ENCODE assay signal across 25 mouse cellular contexts in the genomic region with DNA sequence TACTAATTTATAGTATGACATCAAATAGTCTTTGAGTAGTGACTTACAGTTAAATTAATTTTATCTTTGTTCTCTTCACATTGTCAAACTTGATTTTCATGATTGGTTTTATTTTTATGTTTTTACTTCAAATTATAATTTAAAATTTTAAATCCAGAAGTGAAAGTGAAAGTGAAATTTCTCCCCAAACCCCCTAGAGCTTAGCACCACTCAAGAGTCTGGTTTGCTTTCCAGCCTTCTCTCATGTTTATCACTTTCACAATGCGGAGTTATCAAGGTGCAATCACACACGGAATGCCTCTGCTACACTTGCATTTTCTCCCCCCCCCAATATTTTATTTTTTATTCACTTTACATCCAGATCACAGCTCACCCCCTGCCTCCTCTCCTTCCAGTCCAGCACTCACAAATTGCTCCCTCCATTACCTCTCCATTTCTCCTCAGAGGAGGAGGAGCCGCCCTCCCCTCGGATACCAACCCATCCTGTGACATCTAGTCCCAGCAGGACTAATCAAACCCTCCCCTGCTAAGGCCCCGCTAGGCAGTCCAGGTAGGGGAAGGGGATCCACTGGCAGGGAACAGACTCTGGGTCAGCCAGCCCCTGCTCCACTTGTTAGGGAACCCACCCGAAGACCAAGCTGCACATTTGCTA. TPM values are rescaled to one million over a fixed set of nuclear protein-coding genes. Genes with fewer than 3 reads are reported as not detected.
A peak's percentile ranks its signal among the peaks of the same experiment; 100 is the strongest.
DNase-seq lines count a peak whose midpoint lies in the region; ATAC-seq and TF ChIP-seq lines count a peak whose summit lies in the region.
"Had no signal": no experiment of that assay in that cellular context is flagged by ENCODE, and none has a peak within 500 bp of the region (broad histone marks: within the 10 kb centered on the region; RNA-seq: fewer than 3 reads in every experiment).

No protein-coding gene starts in this region.

- no peak for DNase-seq in liver, embryonic 13.5 days
- no peak for DNase-seq in liver
- DNase-seq in 3T3-L1 (ENCODE audit: low read depth, low spot score) = peak; percentile 29
- peak; percentile 42 for DNase-seq in CD4-positive, CD25-positive, alpha-beta regulatory T cell, adult 2 months (ENCODE audit: low read depth, low spot score)
- DNase-seq in hindbrain, embryonic 11.5 days (ENCODE audit: low spot score) = no peak
- no peak for DNase-seq in layer of hippocampus, adult 8-10 months (ENCODE audit: low spot score in 2 of 2)
- DNase-seq in gastrocnemius, adult 2 months = no peak
- DNase-seq: adrenal gland, adult 2 months; cerebellum, adult 11-12 months; cerebellum, postnatal 10 days; gastrocnemius, postnatal 25 days; heart, postnatal 36 days; kidney, postnatal 36 days; lung, adult 18-20 months; lung, postnatal 10 days; right cerebral cortex, postnatal 14 days had no signal

- no peak overlapping the region for H3K4me3 ChIP-seq in liver, embryonic 13.5 days (replicated peaks)
- H3K4me3 ChIP-seq in hindbrain, embryonic 11.5 days (ENCODE audit: low read depth, low read length) = no peak overlapping the region
- no peak overlapping the region for H3K4me3 ChIP-seq in gastrocnemius, adult 2 months
- H3K4me3 ChIP-seq: forebrain, embryonic 10.5 days; midbrain, embryonic 13.5 days; neural tube, embryonic 12.5 days had no signal

- ATAC-seq in liver, embryonic 13.5 days (ENCODE audit: low read depth) = no peak
- peak; percentile 31; the same call in 1 of the 2 replicates for ATAC-seq in granulocyte monocyte progenitor cell, adult 5-6 weeks (replicated peaks; ENCODE audit: poor library complexity, severe bottlenecking)
- ATAC-seq in hindbrain, embryonic 11.5 days (ENCODE audit: low FRiP score) = no peak
- ATAC-seq: forebrain, embryonic 16.5 days; intestine, embryonic 16.5 days; midbrain, embryonic 13.5 days; Patski had no signal

- WGBS in liver, embryonic 13.5 days (ENCODE audit: insufficient replicate concordance) = 74% methylated on average over 6 of the region's 6 CpGs
- 77% methylated on average over 6 of the region's 6 CpGs for WGBS in hindbrain, embryonic 11.5 days

- TF ChIP-seq CTCF in gastrocnemius, adult 2 months (IDR thresholded peaks at IDR 0.05) = no peak

- H3K9ac ChIP-seq in liver, embryonic 13.5 days = peak overlapping the region; percentile 26; the same call in 1 of the 2 replicates
- H3K9ac ChIP-seq in hindbrain, embryonic 11.5 days (ENCODE audit: low read depth, low read length) = no peak overlapping the region
- H3K9ac ChIP-seq: hindbrain, embryonic 14.5 days; midbrain, embryonic 13.5 days; neural tube, embryonic 12.5 days had no signal

- peaks cover 34% of the 10 kb centered on the region for H3K36me3 ChIP-seq in liver, embryonic 13.5 days
- no peaks in the 10 kb centered on the region for H3K36me3 ChIP-seq in hindbrain, embryonic 11.5 days (ENCODE audit: control insufficient read depth, insufficient read depth, low read length)
- H3K36me3 ChIP-seq: neural tube, embryonic 12.5 days had no signal

- no peak overlapping the region for H3K4me2 ChIP-seq in liver, embryonic 13.5 days
- no peak overlapping the region for H3K4me2 ChIP-seq in hindbrain, embryonic 11.5 days (replicated peaks; ENCODE audit: low read depth, low read length)
- H3K4me2 ChIP-seq: hindbrain, embryonic 14.5 days; liver, embryonic 11.5 days; midbrain, embryonic 13.5 days; neural tube, embryonic 12.5 days had no signal

- no peaks in the 10 kb centered on the region for H3K27me3 ChIP-seq in liver, embryonic 13.5 days
- H3K27me3 ChIP-seq in hindbrain, embryonic 11.5 days (ENCODE audit: control insufficient read depth, insufficient read depth, low read length) = no peaks in the 10 kb centered on the region
- H3K27me3 ChIP-seq: midbrain, embryonic 13.5 days; neural tube, embryonic 12.5 days; Patski had no signal

- no peaks in the 10 kb centered on the region for H3K9me3 ChIP-seq in liver, embryonic 13.5 days (replicated peaks)
- no peaks in the 10 kb centered on the region for H3K9me3 ChIP-seq in hindbrain, embryonic 11.5 days (ENCODE audit: control insufficient read depth, low read length)
- H3K9me3 ChIP-seq: forebrain, embryonic 10.5 days; midbrain, embryonic 13.5 days; neural tube, embryonic 12.5 days had no signal

- H3K27ac ChIP-seq in liver, embryonic 13.5 days = 0 out of 2 replicates have a peak overlapping the region, but pooled peaks have one; percentile 12
- H3K27ac ChIP-seq in hindbrain, embryonic 11.5 days (ENCODE audit: low read depth, low read length) = no peak overlapping the region
- no peak overlapping the region for H3K27ac ChIP-seq in gastrocnemius, adult 2 months
- H3K27ac ChIP-seq: forebrain, embryonic 10.5 days; hindbrain, embryonic 14.5 days; midbrain, embryonic 13.5 days; neural tube, embryonic 12.5 days had no signal

- peaks cover 20% of the 10 kb centered on the region for H3K4me1 ChIP-seq in liver, embryonic 13.5 days (replicated peaks)
- H3K4me1 ChIP-seq in hindbrain, embryonic 11.5 days (replicated peaks; ENCODE audit: control insufficient read depth, insufficient read depth, low read length) = no peaks in the 10 kb centered on the region
- H3K4me1 ChIP-seq: forebrain, embryonic 10.5 days; midbrain, embryonic 13.5 days; neural tube, embryonic 12.5 days had no signal

- intact Hi-C loops in gastrocnemius, adult 2 months (cut with DNase I) = no loop called here

RNA-seq across cellular contexts. Expression of a gene that starts 59.2 kb away (rescaled TPM):
- polyA plus RNA-seq in liver, embryonic 13.5 days (2015; fragmentation: Nextera tagmentation; extraction: Ambion mirVana) = 97.1 and 117 TPM in 2 replicates
- 32.3 and 37.3 TPM in 2 replicates for total RNA-seq in granulocyte monocyte progenitor cell, adult 5-6 weeks (2014; fragmentation: Nextera tagmentation)
- 42.6 and 42.8 TPM in 2 replicates for total RNA-seq in granulocyte monocyte progenitor cell, adult 5-6 weeks (2017)
- polyA plus RNA-seq in hindbrain, embryonic 11.5 days (2014; fragmentation: Nextera tagmentation; extraction: Ambion mirVana) = 105 and 118 TPM in 2 replicates
- total RNA-seq in layer of hippocampus, adult 8-10 months (2022) = 10 to 100 TPM; 17.0 to 20.1 (median 19.4) TPM
- total RNA-seq in gastrocnemius, adult 2 months (2021) = 1 to 10 TPM; 5.9 to 7.6 TPM

Comparison
In these comparisons a context has a peak if more than half of its experiments do, and no peak if none do; other contexts are left out.
1. DNase-seq: peak in 3T3-L1 (single experiment) and CD4-positive, CD25-positive, alpha-beta regulatory T cell, adult 2 months (single experiment); none in liver, embryonic 13.5 days (single experiment), liver (single experiment), hindbrain, embryonic 11.5 days (single experiment), layer of hippocampus, adult 8-10 months (0 of 2) and gastrocnemius, adult 2 months (single experiment).